Mouse (Mus musculus): ENCODE results near the gene Ipcef1. TPM values are rescaled to one million over a fixed set of nuclear protein-coding genes. Genes with fewer than 3 reads are reported as not detected.

Ipcef1 gene
- polyA plus RNA-seq (2017; shearing (Covaris generic)), result 172 TPM

GRCm38 (mm10) chr10:7052315-7053017 is at the start of gene Ipcef1:
Gene Ipcef1 (minus strand): TSS chr10:7052478.

Other genes starting within 250 kb of the Ipcef1 start
- gene Cnksr3, start 159.8 kb upstream of the Ipcef1 start, polyA plus RNA-seq (2017; shearing (Covaris generic)), result 13.3 TPM